Mouse (Mus musculus) 3T3-L1 (cell line): ENCODE results near the gene Cdh5.
A peak's percentile ranks its signal among the peaks of the same experiment; 100 is the strongest.

Source experiments
- DNase-seq: peaks from one replicate; pipeline ENCODE4 v3.0.0-alpha.2; 2015; ENCODE audit warnings: low read depth, low spot score

The Cdh5 gene

GRCm38 (mm10) chr8:104134521-104134920, 33.1 kb downstream of the Cdh5 start:
- no peak for DNase-seq

- DNase-seq, result no peak
Observed at GRCm38 (mm10) chr8:104136277-104136676, 34.9 kb downstream of the Cdh5 start.

GRCm38 (mm10) chr8:104137636-104138035, 36.2 kb downstream of the Cdh5 start:
- no peak for DNase-seq

DNA sequence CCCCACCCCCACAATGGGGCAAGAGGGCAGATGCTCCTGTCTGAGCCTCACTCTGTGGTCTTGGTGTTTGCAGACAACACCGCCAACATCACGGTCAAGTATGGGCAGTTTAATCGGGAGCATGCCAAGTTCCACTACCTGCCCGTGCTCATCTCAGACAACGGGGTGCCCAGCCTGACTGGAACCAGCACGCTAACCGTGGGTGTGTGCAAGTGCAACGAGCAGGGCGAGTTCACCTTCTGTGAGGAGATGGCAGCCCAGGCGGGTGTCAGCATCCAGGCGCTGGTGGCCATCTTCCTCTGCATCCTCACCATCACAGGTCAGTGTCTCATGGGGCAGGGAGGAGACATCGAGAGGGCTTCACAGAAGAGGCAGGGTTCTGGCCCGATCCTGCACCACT, 39.2 kb downstream of the Cdh5 start:
- no peak for DNase-seq

GRCm38 (mm10) chr8:104142415-104142814, 41.0 kb downstream of the Cdh5 start:
- DNase-seq, result no peak

- no peak for DNase-seq
Observed at GRCm38 (mm10) chr8:104143379-104143778, 42.0 kb downstream of the Cdh5 start.

- DNase-seq, result peak; percentile 36
Observed at GRCm38 (mm10) chr8:104144434-104145216, 43.2 kb downstream of the Cdh5 start.

- peak; percentile 94 for DNase-seq
Observed at GRCm38 (mm10) chr8:104145981-104146689, 44.7 kb downstream of the Cdh5 start.

GRCm38 (mm10) chr8:104146717-104147494, 45.5 kb downstream of the Cdh5 start:
- DNase-seq, result no peak

- no peak for DNase-seq
Observed at GRCm38 (mm10) chr8:104147947-104148346, 46.5 kb downstream of the Cdh5 start.

DNA sequence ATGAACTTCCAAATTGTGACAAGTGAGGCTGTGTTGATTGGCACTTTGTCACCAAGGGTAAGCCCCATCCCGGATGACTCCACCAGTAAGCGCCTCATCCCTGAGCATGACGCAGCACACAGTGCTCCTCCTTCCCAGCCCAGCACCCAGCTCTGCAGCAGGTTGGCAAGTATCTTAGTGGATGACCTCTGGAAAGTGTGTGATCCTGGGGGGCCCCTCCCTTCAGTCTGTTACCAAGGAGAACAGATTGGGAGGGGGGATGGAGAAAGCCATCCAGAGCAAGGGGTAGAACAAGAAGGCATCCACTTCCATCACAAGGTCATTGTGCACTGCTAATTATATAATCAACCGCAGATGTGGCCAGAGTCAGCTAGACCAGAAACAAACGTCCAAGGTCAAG, 59.3 kb downstream of the Cdh5 start:
- DNase-seq, result no peak

DNA sequence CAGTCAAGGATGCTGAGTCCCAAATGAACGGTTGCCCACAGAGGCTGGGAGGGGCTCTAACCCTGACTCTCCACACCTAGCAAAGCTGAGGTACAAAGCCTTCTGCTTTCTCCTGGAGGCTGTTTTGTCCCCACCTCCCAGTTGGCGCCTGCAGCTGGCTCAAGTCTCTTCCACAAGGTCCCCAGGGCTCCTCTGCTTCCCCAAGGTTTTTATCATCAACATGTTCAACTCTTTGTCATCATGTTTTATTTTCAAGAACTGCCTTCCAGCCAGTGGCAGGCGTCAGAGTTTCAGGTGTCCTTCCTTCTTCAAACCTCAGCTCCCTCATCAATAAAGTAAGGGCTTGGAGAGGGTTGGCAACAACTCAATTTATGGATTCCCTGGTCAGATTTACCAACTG, 68.0 kb downstream of the Cdh5 start:
- no peak for DNase-seq

GRCm38 (mm10) chr8:104170118-104171049, 69.0 kb downstream of the Cdh5 start, which contains the start of gene Bean1:
Gene Bean1, plus strand, starts transcription at chr8:104170442.
- no peak for DNase-seq

DNA sequence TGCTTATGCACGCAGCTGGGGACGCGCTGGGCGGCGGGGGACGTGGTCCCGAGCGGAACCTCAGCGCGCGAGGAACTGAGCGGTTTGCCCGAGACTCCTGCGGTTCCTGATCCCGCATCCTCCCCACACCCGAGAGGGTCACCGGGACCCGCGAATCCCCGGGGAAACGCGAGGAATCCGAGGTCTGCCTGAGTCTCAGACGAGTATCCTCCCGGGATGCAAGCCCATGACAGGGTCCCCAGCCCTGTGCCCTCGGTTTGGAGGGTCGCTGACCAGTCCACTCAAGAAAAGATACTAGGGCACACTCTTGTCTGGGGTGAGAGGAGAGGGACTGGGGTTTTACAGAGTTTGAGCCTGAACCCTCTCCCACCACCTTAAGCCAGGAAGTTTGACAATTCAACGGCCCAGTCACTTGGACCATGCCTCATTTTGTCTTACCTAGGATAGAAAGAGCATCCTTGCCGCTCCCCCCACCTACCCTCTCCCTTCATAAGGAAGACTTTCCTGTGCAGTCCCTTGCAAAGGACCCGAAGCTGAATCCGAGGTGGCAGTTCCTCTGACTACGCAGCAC, 69.7 kb downstream of the Cdh5 start:
- no peak for DNase-seq

DNA sequence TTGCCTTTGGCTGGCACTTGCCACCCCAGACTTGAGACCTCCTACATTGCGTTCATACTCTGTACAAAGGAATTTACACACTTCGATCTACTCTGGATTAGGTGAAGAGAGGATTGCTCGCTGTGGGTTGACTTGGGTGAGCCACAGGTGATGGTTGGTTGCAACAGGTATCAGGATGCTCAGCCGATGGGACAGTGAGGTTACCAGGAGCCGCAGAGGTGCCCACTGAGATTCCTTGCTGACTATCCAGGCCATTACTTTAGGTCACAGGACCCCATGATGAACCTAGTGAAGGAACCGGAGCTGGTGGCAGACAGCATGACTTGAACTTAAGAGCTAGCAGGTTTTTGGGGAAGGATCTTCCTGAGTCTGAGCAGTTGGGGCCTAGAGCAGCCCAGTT, 71.0 kb downstream of the Cdh5 start:
- no peak for DNase-seq

DNA sequence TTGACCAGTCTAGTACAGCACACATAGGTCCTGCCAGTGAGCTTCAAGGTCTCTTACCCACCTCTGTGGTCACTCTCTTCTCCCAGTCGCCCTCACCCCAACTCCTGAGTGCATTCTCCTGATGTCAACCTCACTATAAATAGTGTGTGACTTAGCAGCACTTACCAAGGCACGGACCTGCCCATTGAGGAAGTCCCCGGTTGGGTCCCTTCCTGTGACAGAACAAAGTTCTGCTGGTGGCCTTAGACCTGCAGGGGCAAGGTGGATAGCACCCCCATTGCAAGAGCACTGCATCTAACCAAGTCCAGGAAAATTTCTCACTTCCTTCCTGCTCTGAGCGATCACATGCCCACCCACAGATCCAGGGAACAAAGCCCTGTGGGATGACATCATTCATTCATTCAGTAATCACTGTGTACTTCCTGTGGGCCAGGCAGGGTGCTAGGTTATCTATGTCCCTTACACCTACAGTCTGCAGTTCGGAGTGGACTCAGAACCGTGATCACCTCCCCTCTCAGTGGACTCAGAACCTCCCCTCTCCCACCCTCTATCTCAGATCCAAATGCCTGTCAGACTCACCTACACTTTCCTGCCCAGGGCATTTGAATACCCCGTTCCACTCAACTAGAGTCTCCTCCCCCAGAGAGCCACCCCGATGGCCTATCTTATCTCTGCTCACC, 74.6 kb downstream of the Cdh5 start:
- peak; percentile 16 for DNase-seq

DNA sequence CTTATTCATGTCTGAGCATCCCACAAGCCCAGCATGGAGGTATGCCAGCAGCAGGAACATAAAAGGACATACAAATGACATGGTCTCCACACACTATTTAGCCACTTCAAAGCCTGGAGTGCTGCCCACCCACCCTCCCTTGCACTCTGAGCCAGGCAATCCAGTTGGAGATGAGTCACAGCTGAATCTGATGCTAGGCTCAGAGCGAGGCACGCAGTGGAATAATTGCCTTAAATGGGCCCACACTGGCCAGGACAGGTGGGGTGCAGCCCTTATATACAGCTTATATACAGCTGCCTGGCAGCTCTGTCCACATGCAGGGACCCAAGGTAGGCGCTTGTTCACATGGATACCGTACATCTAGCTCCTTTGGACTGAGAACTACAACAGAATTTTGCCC, 75.6 kb downstream of the Cdh5 start:
- peak; percentile 44 for DNase-seq

- no peak for DNase-seq
Observed at GRCm38 (mm10) chr8:104184905-104185304, 83.5 kb downstream of the Cdh5 start.

DNA sequence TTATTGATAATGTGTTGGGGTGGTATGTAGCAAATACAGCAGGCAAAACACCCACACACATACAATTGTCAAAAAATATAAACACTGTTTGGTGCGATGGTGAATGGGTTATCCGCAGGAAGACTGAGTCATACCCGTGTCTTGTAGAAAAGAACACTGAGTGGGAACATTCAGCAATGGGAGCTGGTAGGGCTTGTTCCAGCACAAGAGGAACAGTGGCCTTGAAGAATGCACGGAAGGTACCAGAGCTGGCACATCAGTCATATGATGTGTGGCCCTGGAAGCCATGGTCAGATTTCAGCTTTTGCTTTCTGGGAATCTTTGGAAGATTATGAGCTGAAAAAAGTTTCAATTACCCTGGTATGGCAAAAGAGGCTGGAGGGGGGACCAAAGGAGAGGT, 85.4 kb downstream of the Cdh5 start:
- DNase-seq, result no peak

- DNase-seq, result no peak
Observed at GRCm38 (mm10) chr8:104187622-104188021, 86.2 kb downstream of the Cdh5 start.
